Mouse (Mus musculus): Measurements from ENCODE around the gene Nt5c. TPM values are rescaled to one million over a fixed set of nuclear protein-coding genes. Genes with fewer than 3 reads are reported as not detected.

Gene Nt5c
- polyA plus RNA-seq (2021; fragmentation: Nextera tagmentation): 133 and 141 TPM in 2 replicates
- long read RNA-seq, experiment 1, transcript Nt5c-201 (5 exons, 858 nt): major isoform, 95 of 116 reads
- long read RNA-seq, experiment 1, transcript Nt5c-203 (3 exons, 907 nt): minor isoform, 6 of 116 reads
- long read RNA-seq, experiment 1, partial matches to known transcripts: 7 of 116 reads
- long read RNA-seq, experiment 1, other reads (novel, unspliced or antisense): 6 of 116 reads
- long read RNA-seq, experiment 2, transcript Nt5c-201 (5 exons, 858 nt): major isoform, 13 of 28 reads
- long read RNA-seq, experiment 2, transcript Nt5c-203 (3 exons, 907 nt): minor isoform, 7 of 28 reads
- long read RNA-seq, experiment 2, partial matches to known transcripts: 2 of 28 reads
- long read RNA-seq, experiment 2, other reads (novel, unspliced or antisense): 6 of 28 reads

DNA sequence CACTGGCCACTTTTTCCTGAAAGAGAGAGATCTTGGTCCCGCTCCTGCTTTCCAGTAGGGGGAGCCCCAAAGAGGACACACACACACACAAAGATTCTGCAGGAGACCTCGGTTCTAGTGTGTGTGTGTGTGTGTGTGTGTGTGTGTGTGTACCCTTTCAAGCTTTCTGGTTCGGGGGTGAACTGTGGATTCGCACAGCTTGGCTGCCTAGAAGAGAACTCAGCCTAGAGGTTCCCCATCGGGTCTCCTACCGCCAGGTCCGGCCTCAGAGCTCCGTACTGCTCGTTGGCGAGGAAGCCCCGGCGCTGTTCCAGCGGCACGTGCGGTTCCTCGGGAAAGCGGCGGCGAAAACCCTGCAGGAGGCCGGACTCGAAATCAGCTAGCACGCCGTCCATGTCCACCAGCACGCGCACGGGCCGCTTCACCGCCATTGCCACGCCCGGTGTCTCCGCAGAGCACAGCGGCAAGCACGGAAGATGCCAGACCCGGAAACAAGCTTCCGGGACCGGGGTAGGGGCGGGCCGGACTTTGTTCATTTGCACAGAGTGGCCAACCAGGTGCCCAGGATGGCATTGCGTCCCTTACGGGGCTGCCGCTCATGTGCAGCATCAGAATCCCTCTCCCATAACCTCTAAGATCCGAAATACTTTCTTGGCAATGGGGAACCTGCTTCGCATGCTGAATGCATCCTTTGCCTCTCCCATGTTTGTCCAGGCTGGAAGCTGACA, at the start of gene Nt5c:
Nt5c (minus strand) TSS at position 507 of the 728 bp plus-strand sequence.

DNA sequence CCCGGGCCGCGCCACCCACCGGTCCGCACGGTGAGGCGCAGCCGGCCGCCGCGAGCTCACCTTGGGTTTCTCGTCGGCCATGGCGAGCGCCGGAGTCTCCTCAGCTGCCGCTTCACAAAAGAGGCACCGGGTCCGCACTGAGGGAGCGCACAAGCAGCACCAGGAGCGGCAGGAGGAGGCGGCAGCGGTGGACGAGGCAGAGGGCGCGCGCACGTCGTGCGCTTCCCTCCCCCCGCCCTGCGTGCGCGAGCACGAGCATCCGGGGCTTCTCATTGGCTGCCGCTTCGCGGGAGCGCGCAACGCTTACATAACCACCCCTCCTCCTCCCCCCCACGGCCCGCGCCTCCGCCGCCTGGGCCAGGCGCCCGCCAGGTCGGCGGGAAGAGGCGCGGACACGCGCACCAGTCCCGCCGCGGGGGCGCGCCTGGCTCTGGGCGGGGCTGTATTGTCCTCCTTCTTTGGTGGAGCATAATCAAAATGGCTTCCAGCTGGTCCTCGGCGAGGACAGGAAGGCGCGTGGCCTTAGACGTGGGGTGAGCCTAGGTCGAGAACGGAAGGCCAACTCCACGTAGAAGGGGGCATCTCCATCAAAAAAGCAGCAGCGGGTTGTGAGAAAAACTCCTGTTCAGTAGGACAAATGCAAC, 44.5 kb upstream of the Nt5c start, which contains the start of gene Sumo2:
Sumo2 (minus strand) TSS at position 239 of the 644 bp plus-strand sequence.

GRCm38 (mm10) chr11:115514238-115514663, 22.6 kb upstream of the Nt5c start, which contains the start of gene Jpt1:
TSS of gene Jpt1 (minus strand) at chr11:115514387.

GRCm38 (mm10) chr11:115475025-115475757, 16.5 kb downstream of the Nt5c start, which contains the start of gene Armc7:
TSS of gene Armc7 (plus strand) at chr11:115475667.

DNA sequence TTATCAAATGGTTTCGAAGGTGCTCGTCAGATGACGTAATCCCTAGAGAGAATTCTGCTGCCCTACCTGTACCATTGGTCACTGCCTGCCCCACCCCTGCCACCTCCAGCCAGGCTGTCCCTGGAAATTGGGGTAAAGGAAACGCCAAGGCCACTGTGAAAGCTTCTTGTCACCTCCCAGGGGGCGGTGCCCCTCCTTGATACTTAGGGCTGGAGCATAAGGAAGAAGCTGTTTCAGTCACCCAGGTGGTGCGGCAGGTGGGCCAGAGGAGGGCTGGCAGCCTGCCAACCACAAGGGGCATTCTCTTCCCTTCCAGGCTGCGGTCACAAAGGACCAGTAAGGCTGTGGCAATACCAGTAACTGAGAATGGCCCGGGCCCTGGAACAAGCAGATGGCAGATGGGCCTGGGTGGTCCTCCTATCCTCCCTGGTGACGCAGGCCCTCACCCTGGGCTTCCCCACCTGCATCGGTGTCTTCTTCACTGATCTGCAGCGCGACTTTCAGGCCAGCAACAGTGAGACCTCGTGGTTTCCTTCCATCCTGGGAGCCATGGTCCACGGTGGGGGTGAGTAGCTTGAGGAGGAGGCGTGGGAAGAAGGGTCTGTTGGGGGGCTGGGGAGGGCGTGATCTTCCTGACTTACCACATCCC, 29.3 kb downstream of the Nt5c start, which contains the start of gene Slc16a5:
Slc16a5 (plus strand) TSS at position 232 of the 649 bp plus-strand sequence.

Small RNA genes within 50 kb of the gene (microRNA-seq; reads per million reads assigned to microRNA genes)
- not detected for gene Mir3968

Other genes starting within 250 kb of the Nt5c start
- gene Grin2c, start 224.6 kb downstream of the Nt5c start, polyA plus RNA-seq (2021; fragmentation: Nextera tagmentation): 3.3 and 5.2 TPM in 2 replicates
- 8.5 and 10.7 TPM in 2 replicates for gene Fdxr, start 214.8 kb downstream of the Nt5c start, polyA plus RNA-seq (2021; fragmentation: Nextera tagmentation)
- gene Fads6, start 194.2 kb downstream of the Nt5c start, polyA plus RNA-seq (2021; fragmentation: Nextera tagmentation): 1.7 and 1.9 TPM in 2 replicates
- gene Otop2, start 184.7 kb downstream of the Nt5c start, polyA plus RNA-seq (2021; fragmentation: Nextera tagmentation): 0.29 and 0.97 TPM in 2 replicates
- gene Ush1g, start 169.8 kb downstream of the Nt5c start, polyA plus RNA-seq (2021; fragmentation: Nextera tagmentation): 0.41 and 0.46 TPM in 2 replicates
- 0.08 and 0.11 TPM in 2 replicates for gene Otop3, start 157.1 kb downstream of the Nt5c start, polyA plus RNA-seq (2021; fragmentation: Nextera tagmentation)
- 61.2 and 65.4 TPM in 2 replicates for gene Hid1, start 124.1 kb downstream of the Nt5c start, polyA plus RNA-seq (2021; fragmentation: Nextera tagmentation)
- 5.2 and 6.9 TPM in 2 replicates for gene Cdr2l, start 109.9 kb downstream of the Nt5c start, polyA plus RNA-seq (2021; fragmentation: Nextera tagmentation)
- 225 and 242 TPM in 2 replicates for gene Mrpl58, start 88.1 kb downstream of the Nt5c start, polyA plus RNA-seq (2021; fragmentation: Nextera tagmentation)
- gene Atp5h, start 71.9 kb downstream of the Nt5c start, polyA plus RNA-seq (2021; fragmentation: Nextera tagmentation): 1,701 and 1,807 TPM in 2 replicates
- 8.3 and 8.7 TPM in 2 replicates for gene Kctd2, start 71.7 kb downstream of the Nt5c start, polyA plus RNA-seq (2021; fragmentation: Nextera tagmentation)
- not detected in 2 replicates for gene Trim80, start 51.3 kb downstream of the Nt5c start, polyA plus RNA-seq (2021; fragmentation: Nextera tagmentation)
- gene Slc16a5, start 29.4 kb downstream of the Nt5c start, polyA plus RNA-seq (2021; fragmentation: Nextera tagmentation): 0.09 and 0.11 TPM in 2 replicates
- gene Armc7, start 16.2 kb downstream of the Nt5c start, polyA plus RNA-seq (2021; fragmentation: Nextera tagmentation): 8.2 and 8.9 TPM in 2 replicates
- 276 and 280 TPM in 2 replicates for gene Jpt1, start 22.5 kb upstream of the Nt5c start, polyA plus RNA-seq (2021; fragmentation: Nextera tagmentation)
- 655 and 748 TPM in 2 replicates for gene Sumo2, start 44.4 kb upstream of the Nt5c start, polyA plus RNA-seq (2021; fragmentation: Nextera tagmentation)
- 24.6 and 24.9 TPM in 2 replicates for gene Nup85, start 72.6 kb upstream of the Nt5c start, polyA plus RNA-seq (2021; fragmentation: Nextera tagmentation)
- 61.1 and 62.2 TPM in 2 replicates for gene Mrps7, start 112.1 kb upstream of the Nt5c start, polyA plus RNA-seq (2021; fragmentation: Nextera tagmentation)
- gene Gga3, start 112.2 kb upstream of the Nt5c start, polyA plus RNA-seq (2021; fragmentation: Nextera tagmentation): 5.8 and 6.3 TPM in 2 replicates
- gene Mif4gd, start 121.1 kb upstream of the Nt5c start, polyA plus RNA-seq (2021; fragmentation: Nextera tagmentation): 25.6 and 28.9 TPM in 2 replicates
- 39.1 and 41.4 TPM in 2 replicates for gene Slc25a19, start 136.4 kb upstream of the Nt5c start, polyA plus RNA-seq (2021; fragmentation: Nextera tagmentation)
- gene Grb2, start 216.7 kb upstream of the Nt5c start, polyA plus RNA-seq (2021; fragmentation: Nextera tagmentation): 18.7 and 19.3 TPM in 2 replicates